Mouse (Mus musculus) olfactory bulb, adult 2 months (tissue): ENCODE results near the gene Pced1b.

ENCODE experiments used
- CTCF ChIP-seq: fragments of 200-500 bp; IDR thresholded peaks from 2 replicates; pipeline ENCODE4 v1.5.1; 2012; ENCODE audit warnings: low read depth, mild to moderate bottlenecking, low read length, moderate library complexity; ENCODE audit not compliant: insufficient read depth
- POLR2A ChIP-seq: fragments of 200-500 bp; IDR thresholded peaks from 2 replicates; pipeline ENCODE4 v1.6.1; 2012; ENCODE audit warnings: mild to moderate bottlenecking, low read depth, low read length, moderate library complexity; ENCODE audit not compliant: insufficient read depth

GRCm38 (mm10) chr15:97278340-97278948, 31.5 kb downstream of the Pced1b start:
- no peak for TF ChIP-seq POLR2A
- TF ChIP-seq CTCF: no peak
